Mouse (Mus musculus): Measurements from ENCODE around the gene Dusp12. TPM values are rescaled to one million over a fixed set of nuclear protein-coding genes. Genes with fewer than 3 reads are reported as not detected.

Gene Dusp12
- polyA plus RNA-seq, 1 experiment: 39.9 TPM

- Histone ChIP-seq H3ac (ENCODE audit: control insufficient read depth, insufficient read length, low read depth) (no peak overlapping the region), H3K79me3 (ENCODE audit: low read depth) (no peaks in the 10 kb centered on the region), H3K79me2 (ENCODE audit: control insufficient read depth, insufficient read depth) (no peaks in the 10 kb centered on the region), H3K36me3 (ENCODE audit: control insufficient read depth, insufficient read depth) (no peaks in the 10 kb centered on the region), H3K4me3 (ENCODE audit: insufficient read depth, poor library complexity, severe bottlenecking) (no peak overlapping the region), H3K27me3 (ENCODE audit: control insufficient read depth, insufficient read depth, insufficient read length) (peaks cover 9% of the 10 kb centered on the region)
- TF ChIP-seq MYOD1 (IDR thresholded peaks at IDR 0.05; ENCODE audit: control insufficient read depth, insufficient read length, low read depth): no peak
- TF ChIP-seq MAX (IDR thresholded peaks at IDR 0.05): no peak
- no peak for TF ChIP-seq MYOG (IDR thresholded peaks at IDR 0.05; ENCODE audit: control insufficient read depth, extremely low read depth, insufficient read length)
- TF ChIP-seq FOSL1 (IDR thresholded peaks at IDR 0.05; ENCODE audit: insufficient read depth, low read length, poor library complexity, severe bottlenecking): no peak
- TF ChIP-seq USF1 (IDR thresholded peaks at IDR 0.05; ENCODE audit: low read depth): no peak
- TF ChIP-seq CTCF (IDR thresholded peaks at IDR 0.05; ENCODE audit: control insufficient read depth, insufficient read depth, insufficient read length): no peak
- no peak for TF ChIP-seq CEBPB (IDR thresholded peaks at IDR 0.05; ENCODE audit: low read depth)
These were observed 21.7 kb upstream of the Dusp12 start for GRCm38 (mm10) chr1:170907111-170907455.

GRCm38 (mm10) chr1:170903485-170903884 is 18.1 kb upstream of the Dusp12 start:
- Histone ChIP-seq H3K79me2 (ENCODE audit: control insufficient read depth, insufficient read depth) (no peaks in the 10 kb centered on the region), H3K27me3 (ENCODE audit: control insufficient read depth, insufficient read depth, insufficient read length) (peaks cover 9% of the 10 kb centered on the region), H3K4me3 (ENCODE audit: insufficient read depth, poor library complexity, severe bottlenecking) (no peak overlapping the region), H3K36me3 (ENCODE audit: control insufficient read depth, insufficient read depth) (no peaks in the 10 kb centered on the region), H3K79me3 (ENCODE audit: low read depth) (no peaks in the 10 kb centered on the region), H3ac (ENCODE audit: control insufficient read depth, insufficient read length, low read depth) (no peak overlapping the region)
- TF ChIP-seq MYOD1 (IDR thresholded peaks at IDR 0.05; ENCODE audit: control insufficient read depth, insufficient read length, low read depth) (no peak), CTCF (IDR thresholded peaks at IDR 0.05; ENCODE audit: control insufficient read depth, insufficient read depth, insufficient read length) (no peak), MYOG (IDR thresholded peaks at IDR 0.05; ENCODE audit: control insufficient read depth, extremely low read depth, insufficient read length) (no peak), CEBPB (IDR thresholded peaks at IDR 0.05; ENCODE audit: low read depth) (no peak), USF1 (IDR thresholded peaks at IDR 0.05; ENCODE audit: low read depth) (no peak), MAX (IDR thresholded peaks at IDR 0.05) (no peak), FOSL1 (IDR thresholded peaks at IDR 0.05; ENCODE audit: insufficient read depth, low read length, poor library complexity, severe bottlenecking) (no peak)

GRCm38 (mm10) chr1:170901536-170902238 is 16.3 kb upstream of the Dusp12 start:
- Histone ChIP-seq H3K79me3 (ENCODE audit: low read depth) (no peaks in the 10 kb centered on the region), H3K4me3 (ENCODE audit: insufficient read depth, poor library complexity, severe bottlenecking) (no peak overlapping the region)

GRCm38 (mm10) chr1:170900799-170901467 is 15.6 kb upstream of the Dusp12 start:
- TF ChIP-seq CEBPB (IDR thresholded peaks at IDR 0.05; ENCODE audit: low read depth): no peak
- TF ChIP-seq MYOD1 (IDR thresholded peaks at IDR 0.05; ENCODE audit: control insufficient read depth, insufficient read length, low read depth): no peak
- TF ChIP-seq MYOG (IDR thresholded peaks at IDR 0.05; ENCODE audit: control insufficient read depth, extremely low read depth, insufficient read length): no peak
- no peak for TF ChIP-seq FOSL1 (IDR thresholded peaks at IDR 0.05; ENCODE audit: insufficient read depth, low read length, poor library complexity, severe bottlenecking)
- TF ChIP-seq MAX (IDR thresholded peaks at IDR 0.05): no peak
- TF ChIP-seq USF1 (IDR thresholded peaks at IDR 0.05; ENCODE audit: low read depth): no peak
- TF ChIP-seq CTCF (IDR thresholded peaks at IDR 0.05; ENCODE audit: control insufficient read depth, insufficient read depth, insufficient read length): no peak
- Histone ChIP-seq H3ac (ENCODE audit: control insufficient read depth, insufficient read length, low read depth) (no peak overlapping the region), H3K79me2 (ENCODE audit: control insufficient read depth, insufficient read depth) (no peaks in the 10 kb centered on the region), H3K27me3 (ENCODE audit: control insufficient read depth, insufficient read depth, insufficient read length) (no peaks in the 10 kb centered on the region), H3K4me3 (ENCODE audit: insufficient read depth, poor library complexity, severe bottlenecking) (no peak overlapping the region), H3K79me3 (ENCODE audit: low read depth) (no peaks in the 10 kb centered on the region), H3K36me3 (ENCODE audit: control insufficient read depth, insufficient read depth) (no peaks in the 10 kb centered on the region)

More at GRCm38 (mm10) chr1:170901536-170902238, 16.3 kb upstream of the Dusp12 start:
- Histone ChIP-seq H3K79me2 (ENCODE audit: control insufficient read depth, insufficient read depth) (no peaks in the 10 kb centered on the region), H3K27me3 (ENCODE audit: control insufficient read depth, insufficient read depth, insufficient read length) (no peaks in the 10 kb centered on the region), H3K36me3 (ENCODE audit: control insufficient read depth, insufficient read depth) (no peaks in the 10 kb centered on the region), H3ac (ENCODE audit: control insufficient read depth, insufficient read length, low read depth) (no peak overlapping the region)
- TF ChIP-seq CEBPB (IDR thresholded peaks at IDR 0.05; ENCODE audit: low read depth) (no peak), MYOD1 (IDR thresholded peaks at IDR 0.05; ENCODE audit: control insufficient read depth, insufficient read length, low read depth) (no peak), MAX (IDR thresholded peaks at IDR 0.05) (no peak), FOSL1 (IDR thresholded peaks at IDR 0.05; ENCODE audit: insufficient read depth, low read length, poor library complexity, severe bottlenecking) (no peak), USF1 (IDR thresholded peaks at IDR 0.05; ENCODE audit: low read depth) (peak; percentile 38), CTCF (IDR thresholded peaks at IDR 0.05; ENCODE audit: control insufficient read depth, insufficient read depth, insufficient read length) (peak; percentile 18), MYOG (IDR thresholded peaks at IDR 0.05; ENCODE audit: control insufficient read depth, extremely low read depth, insufficient read length) (no peak)

GRCm38 (mm10) chr1:170898413-170899075 is 13.2 kb upstream of the Dusp12 start:
- Histone ChIP-seq H3ac (ENCODE audit: control insufficient read depth, insufficient read length, low read depth) (no peak overlapping the region), H3K79me3 (ENCODE audit: low read depth) (no peaks in the 10 kb centered on the region), H3K36me3 (ENCODE audit: control insufficient read depth, insufficient read depth) (no peaks in the 10 kb centered on the region), H3K4me3 (ENCODE audit: insufficient read depth, poor library complexity, severe bottlenecking) (no peak overlapping the region), H3K27me3 (ENCODE audit: control insufficient read depth, insufficient read depth, insufficient read length) (no peaks in the 10 kb centered on the region), H3K79me2 (ENCODE audit: control insufficient read depth, insufficient read depth) (no peaks in the 10 kb centered on the region)
- TF ChIP-seq CTCF (IDR thresholded peaks at IDR 0.05; ENCODE audit: control insufficient read depth, insufficient read depth, insufficient read length) (no peak), MYOD1 (IDR thresholded peaks at IDR 0.05; ENCODE audit: control insufficient read depth, insufficient read length, low read depth) (no peak), MAX (IDR thresholded peaks at IDR 0.05) (no peak), MYOG (IDR thresholded peaks at IDR 0.05; ENCODE audit: control insufficient read depth, extremely low read depth, insufficient read length) (no peak), CEBPB (IDR thresholded peaks at IDR 0.05; ENCODE audit: low read depth) (no peak), USF1 (IDR thresholded peaks at IDR 0.05; ENCODE audit: low read depth) (no peak), FOSL1 (IDR thresholded peaks at IDR 0.05; ENCODE audit: insufficient read depth, low read length, poor library complexity, severe bottlenecking) (no peak)

All from C2C12 (cell line).